Mouse (Mus musculus): ENCODE measurements around the gene 0610037L13Rik.

The 0610037L13Rik gene

GRCm38 (mm10) chr4:107921152-107921695 lies 31.6 kb downstream of the 0610037L13Rik start:
- DNase-seq = no peak

DNA sequence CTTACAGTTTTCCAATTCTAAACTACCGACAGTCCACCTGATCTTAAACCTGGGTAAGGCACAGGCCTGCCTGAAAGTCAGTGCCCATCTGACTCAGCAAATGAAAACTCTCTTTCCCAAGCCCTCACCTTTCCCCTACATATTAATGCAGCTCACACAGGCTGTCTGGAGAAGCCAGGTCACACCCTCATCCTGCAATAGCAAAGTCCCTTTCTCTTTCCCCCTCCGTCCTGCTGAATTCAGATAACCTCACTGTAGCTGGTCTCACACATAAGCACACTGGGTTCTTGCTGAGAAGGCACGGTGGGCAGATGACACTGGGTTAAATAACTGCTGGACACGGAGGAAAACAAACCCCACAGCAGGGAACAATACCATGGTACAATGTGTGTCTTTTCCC lies 32.3 kb downstream of the 0610037L13Rik start:
- no peak for DNase-seq

DNA sequence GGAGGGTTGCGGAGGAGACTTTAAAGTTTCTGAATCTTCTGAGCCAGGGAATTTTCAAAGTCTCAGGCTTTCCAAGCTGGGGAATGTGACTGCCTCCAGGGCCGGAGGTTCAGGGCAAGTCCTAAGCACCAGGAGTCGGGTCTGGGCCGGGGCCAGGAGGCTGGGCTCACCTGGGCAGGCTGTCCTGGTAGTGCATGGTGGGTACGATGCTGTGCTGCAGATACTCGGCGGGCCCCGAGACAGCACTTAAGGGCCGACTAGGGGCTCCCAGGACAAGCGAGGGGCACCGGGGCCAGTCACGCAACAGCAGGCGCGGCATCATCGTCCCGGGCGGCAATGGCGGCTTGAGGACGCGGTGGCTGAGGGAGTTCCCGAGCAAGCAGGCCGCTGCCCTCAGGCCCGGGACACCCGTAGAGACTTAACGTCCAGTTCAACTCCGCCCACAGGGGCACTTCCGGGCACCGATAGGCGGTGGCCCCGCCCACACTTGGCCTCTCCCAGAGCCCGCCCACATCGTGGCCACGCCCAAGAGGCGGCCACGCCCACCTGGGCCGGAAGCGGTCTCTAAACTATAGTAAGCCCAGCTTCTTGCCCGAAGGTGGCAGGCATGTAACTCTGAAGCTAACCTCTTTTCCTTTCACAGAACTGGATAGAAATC lies 33.7 kb downstream of the 0610037L13Rik start, which contains the start of gene Cpt2:
TSS of gene Cpt2 (minus strand) at position 466 of the 658 bp plus-strand sequence.
- DNase-seq = peak; percentile 69

GRCm38 (mm10) chr4:107923803-107924194 lies 34.2 kb downstream of the 0610037L13Rik start:
- DNase-seq = no peak

DNA sequence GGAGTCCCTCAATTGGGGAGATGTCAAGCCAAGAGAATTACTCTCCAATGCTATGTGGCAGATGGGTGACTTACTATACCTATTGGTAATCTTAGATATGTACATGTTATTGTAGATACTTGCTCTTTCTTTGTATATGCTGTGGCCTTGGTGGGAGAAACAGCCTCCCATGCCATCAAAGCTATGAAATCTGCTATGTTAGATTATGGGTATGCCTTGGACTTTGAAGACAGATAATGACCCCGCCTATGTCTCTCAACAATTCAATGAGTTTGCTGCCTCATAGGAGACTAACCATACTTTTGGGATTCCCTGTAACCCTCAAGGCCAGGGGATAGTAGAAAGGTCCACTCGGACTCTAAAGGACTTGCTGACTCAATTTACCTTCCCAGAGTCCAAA lies 38.7 kb downstream of the 0610037L13Rik start:
- no peak for DNase-seq

GRCm38 (mm10) chr4:107928726-107929125 lies 39.1 kb downstream of the 0610037L13Rik start:
- no peak for DNase-seq

- no peak for DNase-seq
Observed at GRCm38 (mm10) chr4:107931453-107931852, 41.8 kb downstream of the 0610037L13Rik start.

DNA sequence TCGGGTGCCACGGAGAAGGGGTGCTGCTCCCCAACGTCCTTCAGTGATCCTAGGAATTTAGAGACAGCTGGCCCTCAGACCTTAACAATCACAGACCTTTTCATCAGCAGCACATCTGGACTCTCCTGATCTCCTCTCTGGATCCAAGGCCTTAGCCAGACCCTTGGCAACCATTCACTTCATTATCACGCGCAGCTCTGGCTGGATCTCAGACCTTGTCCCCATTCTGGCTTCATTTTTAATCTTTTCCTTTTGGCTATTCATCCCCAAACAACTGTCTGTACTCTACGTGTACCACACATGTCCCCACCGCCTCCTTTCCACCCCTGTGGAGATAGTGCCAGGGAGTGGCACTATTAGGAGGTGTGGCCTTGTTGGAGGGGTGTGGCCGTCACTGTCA lies 43.6 kb downstream of the 0610037L13Rik start:
- DNase-seq = no peak

DNA sequence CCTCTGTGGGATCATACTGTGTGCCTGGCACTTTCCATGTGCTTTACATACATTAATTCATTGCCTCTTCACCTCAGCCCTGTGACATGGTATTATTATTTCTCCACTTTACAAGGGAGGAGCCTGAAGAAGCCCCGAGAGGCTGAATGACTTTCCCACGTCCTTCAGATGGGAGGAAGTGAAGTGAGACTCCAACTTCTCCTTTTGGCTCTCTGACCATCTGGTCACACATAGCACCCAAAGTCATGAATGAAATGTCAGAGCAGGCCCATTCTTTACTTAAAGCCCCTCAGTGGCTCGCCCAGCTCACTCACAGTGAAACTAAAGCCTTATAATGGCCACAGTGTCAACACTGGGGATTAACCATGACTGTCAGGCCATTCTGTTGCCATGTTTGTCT lies 45.6 kb downstream of the 0610037L13Rik start:
- DNase-seq = no peak

DNA sequence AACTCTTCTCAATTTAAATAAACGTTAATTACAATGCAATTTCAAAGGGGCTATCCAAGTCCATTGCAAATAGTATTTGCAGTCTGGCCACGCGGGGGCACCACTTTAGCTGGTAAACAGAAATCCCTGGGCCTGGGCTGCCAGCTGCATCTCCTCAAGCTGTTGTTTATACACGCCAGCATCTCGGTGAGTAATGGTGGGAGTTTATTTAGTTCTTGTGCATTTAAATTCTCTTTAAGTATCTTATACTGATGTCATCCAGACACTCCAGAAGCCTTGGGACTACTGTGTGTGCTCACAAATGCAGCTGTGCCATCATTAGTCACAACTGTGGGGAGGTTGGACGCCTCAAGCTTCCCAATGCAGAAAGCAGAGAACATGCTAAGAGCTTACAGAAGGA lies 47.7 kb downstream of the 0610037L13Rik start:
- peak; percentile 60 for DNase-seq

GRCm38 (mm10) chr4:107938124-107938523 lies 48.5 kb downstream of the 0610037L13Rik start:
- DNase-seq = no peak

- DNase-seq = no peak
Observed at GRCm38 (mm10) chr4:107942741-107943140, 53.1 kb downstream of the 0610037L13Rik start.

DNA sequence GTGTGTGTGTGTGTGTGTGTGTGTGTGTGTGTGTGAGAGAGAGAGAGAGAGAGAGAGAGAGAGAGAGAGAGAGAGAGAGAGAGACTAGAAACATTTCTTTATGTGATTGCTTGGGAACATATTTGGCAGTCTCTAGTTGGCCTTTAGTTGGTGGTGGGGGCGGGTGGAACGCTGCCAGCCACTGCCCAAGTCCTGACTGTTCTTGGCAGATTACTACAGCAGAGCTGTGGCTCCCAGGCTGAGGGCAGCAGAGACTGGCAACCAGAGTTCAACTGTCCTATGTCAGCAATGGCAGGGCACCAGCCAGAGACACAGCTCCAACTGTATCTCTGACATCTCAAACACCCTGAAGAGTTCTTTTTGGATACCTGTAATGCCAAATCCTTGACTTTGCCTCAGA lies 54.5 kb downstream of the 0610037L13Rik start:
- DNase-seq = no peak

Measured in right cerebral cortex, postnatal 25 days (tissue).